Mouse (Mus musculus) lung, embryonic 14.5 days (tissue): ENCODE data around the gene Il6ra. TPM values are rescaled to one million over a fixed set of nuclear protein-coding genes. Genes with fewer than 3 reads are reported as not detected.

Experiments
- ATAC-seq: fragments of 200-750 bp; cut with Nextera tagmentation; 2 replicates; pipeline ENCODE4 v1.8.0; 2017; ENCODE audit warnings: mild to moderate bottlenecking, moderate TSS enrichment, moderate library complexity; ENCODE audit not compliant: insufficient read depth
- DNase-seq: peaks from one replicate; pipeline ENCODE4 v3.0.0-alpha.2; 2015
- H3K27ac ChIP-seq: fragments of 300-500 bp; sonication (generic); 2 replicates; pipeline ENCODE4 v1.5.1; 2014; ENCODE audit warnings: low read depth, mild to moderate bottlenecking, moderate library complexity
- H3K27me3 ChIP-seq: fragments of 300-500 bp; sonication (generic); 2 replicates; pipeline ENCODE4 v1.6.1; 2014; ENCODE audit warnings: low read length, control low read depth; ENCODE audit not compliant: insufficient read depth
- H3K36me3 ChIP-seq: fragments of 300-500 bp; sonication (generic); 2 replicates; pipeline ENCODE4 v1.6.1; 2014; ENCODE audit warnings: control low read depth; ENCODE audit not compliant: insufficient read depth
- H3K4me1 ChIP-seq: fragments of 300-500 bp; sonication (generic); 2 replicates; pipeline ENCODE4 v1.6.1; 2014; ENCODE audit warnings: antibody characterized with exemption, control low read depth; ENCODE audit not compliant: insufficient read depth
- H3K4me2 ChIP-seq: fragments of 300-500 bp; sonication (generic); 2 replicates; pipeline ENCODE4 v1.6.1; 2014; ENCODE audit warnings: mild to moderate bottlenecking
- H3K4me3 ChIP-seq: fragments of 300-500 bp; sonication (generic); 2 replicates; pipeline ENCODE4 v1.5.1; 2014; ENCODE audit warnings: low read depth, low read length
- H3K9ac ChIP-seq: fragments of 300-500 bp; sonication (generic); 2 replicates; pipeline ENCODE4 v1.6.1; 2014
- H3K9me3 ChIP-seq: fragments of 300-500 bp; sonication (generic); 2 replicates; pipeline ENCODE4 v1.6.1; 2016; ENCODE audit warnings: low read depth, low read length, control low read depth
- CTCF ChIP-seq: IDR thresholded peaks from 2 replicates; pipeline ENCODE4 v1.5.1; 2016; ENCODE audit warnings: antibody characterized with exemption, low read depth
- WGBS: fragments of 180-500 bp; shearing (Covaris S2); extraction: QIAGEN DNeasy Blood & Tissue Kit; methylation state at CpG from one replicate; pipeline ENCODE4 v1.1.7; 2014; 5-methylcytosine and 5-hydroxymethylcytosine counted together
- polyA plus RNA-seq: library from polyadenylated mRNA; unstranded; fragments of >200 nt; fragmentation: Nextera tagmentation; extraction: Ambion mirVana; gene quantifications from 2 replicates; pipeline ENCODE4 v1.2.1, GENCODE M21; 2014

Il6ra gene
- polyA plus RNA-seq, 1 experiment from 2014 or later = 1.4 TPM

GRCm38 (mm10) chr3:89876469-89876868, 36.5 kb downstream of the Il6ra start:
- 61% methylated on average over 4 of the region's 4 CpGs for WGBS

GRCm38 (mm10) chr3:89875781-89876180, 37.2 kb downstream of the Il6ra start:
- WGBS = 76% methylated on average over 8 of the region's 8 CpGs
- Histone ChIP-seq H3K27me3 (no peaks in the 10 kb centered on the region), H3K9ac (no peak overlapping the region), H3K27ac (no peak overlapping the region), H3K4me1 (no peaks in the 10 kb centered on the region; the same call in 1 of the 2 replicates), H3K4me2 (no peak overlapping the region), H3K4me3 (no peak overlapping the region), H3K9me3 (no peaks in the 10 kb centered on the region; the same call in 1 of the 2 replicates), H3K36me3 (no peaks in the 10 kb centered on the region)
- ATAC-seq (no peak), DNase-seq (no peak)
- TF ChIP-seq CTCF = no peak

More at GRCm38 (mm10) chr3:89876469-89876868, 36.5 kb downstream of the Il6ra start:
- Histone ChIP-seq H3K4me1 (no peaks in the 10 kb centered on the region), H3K4me2 (no peak overlapping the region), H3K9me3 (no peaks in the 10 kb centered on the region; the same call in 1 of the 2 replicates), H3K4me3 (no peak overlapping the region), H3K27me3 (no peaks in the 10 kb centered on the region), H3K36me3 (no peaks in the 10 kb centered on the region), H3K9ac (no peak overlapping the region), H3K27ac (no peak overlapping the region)
- DNase-seq (no peak), ATAC-seq (no peak)
- TF ChIP-seq CTCF = no peak

GRCm38 (mm10) chr3:89875021-89875420, 38.0 kb downstream of the Il6ra start:
- WGBS = 55% methylated on average over 9 of the region's 9 CpGs
- H3K9ac ChIP-seq = no peak overlapping the region
- H3K4me3 ChIP-seq = no peak overlapping the region
- no peaks in the 10 kb centered on the region; the same call in 1 of the 2 replicates for H3K9me3 ChIP-seq
- no peaks in the 10 kb centered on the region for H3K27me3 ChIP-seq
- no peak for ATAC-seq
- no peak overlapping the region for H3K4me2 ChIP-seq
- H3K4me1 ChIP-seq = no peaks in the 10 kb centered on the region; the same call in 1 of the 2 replicates
- no peak overlapping the region for H3K27ac ChIP-seq
- peak; percentile 61 for DNase-seq
- no peaks in the 10 kb centered on the region for H3K36me3 ChIP-seq
- TF ChIP-seq CTCF = no peak

GRCm38 (mm10) chr3:89874076-89874475, 38.9 kb downstream of the Il6ra start:
- Histone ChIP-seq H3K9me3 (no peaks in the 10 kb centered on the region; the same call in 1 of the 2 replicates), H3K36me3 (no peaks in the 10 kb centered on the region), H3K27me3 (no peaks in the 10 kb centered on the region), H3K27ac (no peak overlapping the region), H3K9ac (no peak overlapping the region), H3K4me2 (no peak overlapping the region), H3K4me3 (no peak overlapping the region), H3K4me1 (peaks cover 2% of the 10 kb centered on the region; the same call in 1 of the 2 replicates)
- ATAC-seq = no peak
- no peak for TF ChIP-seq CTCF
- WGBS = 80% methylated on average over 5 of the region's 5 CpGs
- no peak for DNase-seq

GRCm38 (mm10) chr3:89872684-89873083, 40.3 kb downstream of the Il6ra start:
- 11% methylated on average over 6 of the region's 6 CpGs for WGBS
- H3K4me1 ChIP-seq = peaks cover 7% of the 10 kb centered on the region; the same call in 1 of the 2 replicates
- H3K4me2 ChIP-seq = no peak overlapping the region
- peak; percentile 91 for DNase-seq
- ATAC-seq = peak; percentile 58
- no peak for TF ChIP-seq CTCF
- peak overlapping the region; percentile 44; the same call in 1 of the 2 replicates for H3K27ac ChIP-seq
- H3K9ac ChIP-seq = no peak overlapping the region
- H3K9me3 ChIP-seq = no peaks in the 10 kb centered on the region; the same call in 1 of the 2 replicates
- no peak overlapping the region for H3K4me3 ChIP-seq
- no peaks in the 10 kb centered on the region for H3K36me3 ChIP-seq
- no peaks in the 10 kb centered on the region for H3K27me3 ChIP-seq

- peak; percentile 37 for DNase-seq
- WGBS = 42% methylated on average over 7 of the region's 7 CpGs
- no peak overlapping the region for H3K9ac ChIP-seq
- no peak overlapping the region for H3K4me3 ChIP-seq
- no peak for TF ChIP-seq CTCF
- H3K27me3 ChIP-seq = no peaks in the 10 kb centered on the region
- no peak overlapping the region for H3K4me2 ChIP-seq
- H3K36me3 ChIP-seq = no peaks in the 10 kb centered on the region
- no peak overlapping the region for H3K27ac ChIP-seq
- peak; percentile 29; the same call in 1 of the 2 replicates for ATAC-seq
- H3K4me1 ChIP-seq = peaks cover 7% of the 10 kb centered on the region; the same call in 1 of the 2 replicates
- no peaks in the 10 kb centered on the region; the same call in 1 of the 2 replicates for H3K9me3 ChIP-seq
These were observed 40.8 kb downstream of the Il6ra start for GRCm38 (mm10) chr3:89872209-89872608.

- DNase-seq (no peak), ATAC-seq (no peak)
- no peak for TF ChIP-seq CTCF
- Histone ChIP-seq H3K4me3 (no peak overlapping the region), H3K9me3 (no peaks in the 10 kb centered on the region; the same call in 1 of the 2 replicates), H3K4me1 (peaks cover 7% of the 10 kb centered on the region; the same call in 1 of the 2 replicates), H3K36me3 (no peaks in the 10 kb centered on the region), H3K27ac (0 out of 2 replicates have a peak overlapping the region, but pooled peaks have one; percentile 14), H3K27me3 (no peaks in the 10 kb centered on the region), H3K4me2 (no peak overlapping the region), H3K9ac (no peak overlapping the region)
- WGBS = 64% methylated on average over 8 of the region's 8 CpGs
These were observed 41.6 kb downstream of the Il6ra start for GRCm38 (mm10) chr3:89871339-89871914.
